ENCODE assay signal across 26 mouse cellular contexts in genomic region chr7:66749998-66750397, GRCm38 (mm10). TPM values are rescaled to one million over a fixed set of nuclear protein-coding genes. Genes with fewer than 3 reads are reported as not detected.
DNase-seq lines count a peak whose midpoint lies in the region; ATAC-seq and TF ChIP-seq lines count a peak whose summit lies in the region.
"Had no signal": no experiment of that assay in that cellular context is flagged by ENCODE, and none has a peak within 500 bp of the region (broad histone marks: within the 10 kb centered on the region; RNA-seq: fewer than 3 reads in every experiment).

No protein-coding gene starts in this region.

- no peaks in the 10 kb centered on the region for H3K27me3 ChIP-seq in limb, embryonic 13.5 days
- H3K27me3 ChIP-seq: forebrain, embryonic 12.5 days; forebrain, embryonic 15.5 days; heart, embryonic 12.5 days; heart, embryonic 15.5 days; hindbrain, embryonic 13.5 days had no signal

- no peak overlapping the region for H3K9ac ChIP-seq in limb, embryonic 13.5 days
- H3K9ac ChIP-seq: forebrain, embryonic 12.5 days; forebrain, embryonic 15.5 days; heart, embryonic 12.5 days; heart, embryonic 15.5 days; hindbrain, embryonic 13.5 days had no signal

- DNase-seq in kidney, adult 9 months = peak; percentile 2
- no peak for DNase-seq in kidney, postnatal 4 days
- peak; percentile 10 for DNase-seq in lung, postnatal 36 days
- DNase-seq in lung, adult 2 months = no peak
- no peak for DNase-seq in frontal cortex, postnatal 10 days (ENCODE audit: low spot score in 2 of 2)
- DNase-seq: adrenal gland, adult 8-10 months; adrenal gland, postnatal 25 days; cerebellum, adult 11-12 months; cerebellum, adult 8-10 months; cerebellum, postnatal 10 days; cerebellum, postnatal 36 days; embryo, embryonic 11 days; gastrocnemius, postnatal 10 days; gastrocnemius, postnatal 36 days; heart, postnatal 10 days; heart, postnatal 36 days had no signal

- H3K4me2 ChIP-seq in limb, embryonic 13.5 days (replicated peaks) = no peak overlapping the region
- H3K4me2 ChIP-seq: forebrain, embryonic 12.5 days; forebrain, embryonic 15.5 days; heart, embryonic 12.5 days; heart, embryonic 15.5 days; hindbrain, embryonic 13.5 days had no signal

- H3K4me1 ChIP-seq in lung, adult 2 months (ENCODE audit: control insufficient read depth, insufficient read depth, low read length) = no peaks in the 10 kb centered on the region
- H3K4me1 ChIP-seq in limb, embryonic 13.5 days = peaks cover 11% of the 10 kb centered on the region
- H3K4me1 ChIP-seq: forebrain, embryonic 12.5 days; forebrain, embryonic 15.5 days; hindbrain, embryonic 10.5 days had no signal

- no peaks in the 10 kb centered on the region for H3K9me3 ChIP-seq in limb, embryonic 13.5 days
- H3K9me3 ChIP-seq: forebrain, embryonic 12.5 days; forebrain, embryonic 15.5 days; heart, embryonic 12.5 days; heart, embryonic 15.5 days; hindbrain, embryonic 10.5 days; hindbrain, embryonic 13.5 days had no signal

- H3K4me3 ChIP-seq in lung, adult 2 months (replicated peaks; ENCODE audit: extremely low read depth, low read depth, low read length) = no peak overlapping the region
- no peak overlapping the region for H3K4me3 ChIP-seq in limb, embryonic 13.5 days
- H3K4me3 ChIP-seq: erythroblast, embryonic 14.5 days; forebrain, embryonic 12.5 days; forebrain, embryonic 15.5 days; heart, embryonic 12.5 days; heart, embryonic 15.5 days; hindbrain, embryonic 10.5 days; hindbrain, embryonic 13.5 days had no signal

- peak overlapping the region; percentile 16; the same call in 1 of the 2 replicates for H3K27ac ChIP-seq in limb, embryonic 13.5 days
- H3K27ac ChIP-seq: forebrain, embryonic 12.5 days; forebrain, embryonic 15.5 days; heart, embryonic 15.5 days; hindbrain, embryonic 10.5 days; hindbrain, embryonic 13.5 days had no signal

- TF ChIP-seq CTCF in lung, adult 2 months (IDR thresholded peaks at IDR 0.05; ENCODE audit: insufficient read depth, low read length) = no peak

- WGBS in lung, adult 2 months = 68% methylated on average over 1 of the region's 1 CpGs
- 36% methylated on average over 1 of the region's 1 CpGs for WGBS in limb, embryonic 13.5 days

- H3K36me3 ChIP-seq in limb, embryonic 13.5 days = no peaks in the 10 kb centered on the region
- H3K36me3 ChIP-seq: forebrain, embryonic 12.5 days; forebrain, embryonic 15.5 days; heart, embryonic 12.5 days; heart, embryonic 15.5 days; hindbrain, embryonic 10.5 days; hindbrain, embryonic 13.5 days had no signal

- TF ChIP-seq POLR2A in lung, adult 2 months (IDR thresholded peaks at IDR 0.05; ENCODE audit: borderline replicate concordance, extremely low read depth, low read depth, low read length) = no peak

- peak; percentile 72; the same call in 1 of the 2 replicates for ATAC-seq in limb, embryonic 13.5 days (ENCODE audit: low FRiP score, low read depth)
- ATAC-seq: CD4-positive, CD25-positive, alpha-beta regulatory T cell, adult 4 months; forebrain, embryonic 15.5 days; hindbrain, embryonic 16.5 days had no signal

RNA-seq across cellular contexts. Expression of gene Cers3, which starts 6.7 kb away (rescaled TPM):
- polyA plus RNA-seq in lung, adult 2 months (2012; rRNA removed) = 0.28 and 9.0 TPM in 2 replicates
- polyA plus RNA-seq in limb, embryonic 13.5 days (2015; fragmentation: Nextera tagmentation; extraction: Ambion mirVana) = 4.4 and 4.9 TPM in 2 replicates
- polyA plus RNA-seq: CD4-positive, CD25-positive, alpha-beta regulatory T cell, adult 4 months; erythroblast, embryonic 14.5 days had no signal

Comparison
In these comparisons a context has a peak if more than half of its experiments do, and no peak if none do; other contexts are left out.
1. DNase-seq: peak in kidney, adult 9 months (single experiment) and lung, postnatal 36 days (single experiment); none in kidney, postnatal 4 days (0 of 2), lung, adult 2 months (single experiment) and frontal cortex, postnatal 10 days (0 of 2).